Mouse (Mus musculus) bone marrow macrophage, adult 2 months (primary cell): ENCODE data around the gene Cspg4.

Experiments
- CTCF ChIP-seq: IDR thresholded peaks from 2 replicates; pipeline ENCODE4 v1.5.1; 2012; ENCODE audit warnings: low read depth, mild to moderate bottlenecking, low read length, moderate library complexity
- POLR2A ChIP-seq: IDR thresholded peaks from 2 replicates; pipeline ENCODE4 v1.6.1; 2012; ENCODE audit warnings: mild to moderate bottlenecking, low read depth, low read length, borderline replicate concordance

DNA sequence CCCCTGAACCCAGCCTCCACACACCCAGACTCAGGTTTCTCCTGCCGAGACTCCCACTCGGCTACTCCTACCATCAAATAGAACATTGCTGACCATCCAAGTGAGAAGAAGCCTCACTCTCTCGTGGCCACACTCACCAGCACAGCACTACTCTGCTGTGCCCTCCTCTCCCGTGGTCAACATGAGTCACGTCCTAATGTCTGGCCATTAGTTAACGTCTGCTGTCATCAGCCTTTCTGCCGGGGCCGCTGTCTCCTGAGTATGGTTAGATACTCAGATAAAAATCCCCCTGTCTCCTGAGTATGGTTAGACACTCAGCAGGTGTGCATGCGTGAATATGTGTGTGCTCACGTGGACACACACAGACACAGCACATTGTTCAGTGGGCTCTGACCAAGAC lies 5.9 kb downstream of the Cspg4 start:
- no peak for TF ChIP-seq POLR2A
- TF ChIP-seq CTCF = no peak
